19 mouse cellular contexts compared by ENCODE assay signal in genomic region chr4:53986519-53987301, GRCm38 (mm10).
DNase-seq lines count a peak whose midpoint lies in the region; ATAC-seq and TF ChIP-seq lines count a peak whose summit lies in the region.
"Had no signal": no experiment of that assay in that cellular context is flagged by ENCODE, and none has a peak within 500 bp of the region (broad histone marks: within the 10 kb centered on the region; RNA-seq: fewer than 3 reads in every experiment).

No protein-coding gene starts in this region.

- peak overlapping the region; percentile 75 for H3K27ac ChIP-seq in bone marrow, adult 2 months (ENCODE audit: control insufficient read depth, insufficient read depth, low read depth, low read length, poor library complexity)
- H3K27ac ChIP-seq: embryonic facial prominence, embryonic 10.5 days; forebrain, embryonic 13.5 days; gastrocnemius, adult 2 months; heart, embryonic 13.5 days; hindbrain, embryonic 15.5 days had no signal

- DNase-seq in cerebellum, postnatal 10 days: peak; percentile 6 to 7
- no peak for DNase-seq in cerebellum, adult 8-10 months
- DNase-seq in skeletal muscle tissue, adult 2 months (ENCODE audit: low read depth, low spot score): peak; percentile 3
- no peak for DNase-seq in kidney, postnatal 4 days
- no peak for DNase-seq in testis, postnatal 10 days (ENCODE audit: low spot score)
- DNase-seq: adrenal gland, adult 8-10 months; forebrain, postnatal 0 days; gastrocnemius, adult 2 months; gastrocnemius, postnatal 25 days; heart, adult 11 months; heart, postnatal 36 days had no signal

- WGBS in bone marrow, adult 2 months: 36% methylated on average over 8 of the region's 8 CpGs

- TF ChIP-seq POLR2A in bone marrow, adult 2 months (IDR thresholded peaks at IDR 0.05; ENCODE audit: borderline replicate concordance, control insufficient read depth, low read depth, low read length): no peak

- peaks cover 4% of the 10 kb centered on the region for H3K4me1 ChIP-seq in bone marrow, adult 2 months (ENCODE audit: control insufficient read depth, insufficient read depth, low read length)
- H3K4me1 ChIP-seq: embryonic facial prominence, embryonic 10.5 days; forebrain, embryonic 13.5 days; heart, embryonic 13.5 days; hindbrain, embryonic 15.5 days had no signal

- no peak for TF ChIP-seq CTCF in bone marrow, adult 2 months (IDR thresholded peaks at IDR 0.05; ENCODE audit: control insufficient read depth, insufficient read depth, low read length)

- no peak overlapping the region for H3K4me3 ChIP-seq in bone marrow, adult 2 months (replicated peaks; ENCODE audit: control insufficient read depth, low read depth, low read length)
- H3K4me3 ChIP-seq: embryonic facial prominence, embryonic 10.5 days; forebrain, embryonic 13.5 days; gastrocnemius, adult 2 months; heart, embryonic 13.5 days; hindbrain, embryonic 15.5 days had no signal

- peak; percentile 97 for ATAC-seq in megakaryocyte, adult 5-6 weeks (ENCODE audit: poor library complexity, severe bottlenecking)
- ATAC-seq: activated CD4-positive, CD25-positive, alpha-beta regulatory T cell, adult 4 months; forebrain, embryonic 13.5 days; forebrain, postnatal 0 days; Patski had no signal

Comparison
In these comparisons a context has a peak if more than half of its experiments do, and no peak if none do; other contexts are left out.
1. DNase-seq: peak in cerebellum, postnatal 10 days (2 of 2) and skeletal muscle tissue, adult 2 months (single experiment); none in cerebellum, adult 8-10 months (single experiment), kidney, postnatal 4 days (0 of 2) and testis, postnatal 10 days (single experiment).